Mouse (Mus musculus) cerebellum, adult 2 months (tissue): ENCODE measurements around the gene Elp5. TPM values are rescaled to one million over a fixed set of nuclear protein-coding genes. Genes with fewer than 3 reads are reported as not detected.

ENCODE experiments used
- DNase-seq, 2 experiments: peaks; one replicate each; pipeline ENCODE4 v3.0.0; 2021
- H3K27ac ChIP-seq: fragments of 200-500 bp; 2 replicates; pipeline ENCODE4 v1.5.1; 2012; ENCODE audit warnings: low read length, control low read depth, inconsistent platforms; ENCODE audit not compliant: insufficient read depth
- H3K27me3 ChIP-seq: fragments of 200-500 bp; 2 replicates; pipeline ENCODE4 v1.6.1; 2012; ENCODE audit warnings: inconsistent platforms, mild to moderate bottlenecking, low read length, moderate library complexity; ENCODE audit not compliant: control insufficient read depth, insufficient read depth
- H3K4me1 ChIP-seq: fragments of 200-500 bp; 2 replicates; pipeline ENCODE4 v1.6.1; 2011; ENCODE audit warnings: low read length; ENCODE audit not compliant: control insufficient read depth, insufficient read depth
- H3K4me3 ChIP-seq: fragments of 200-500 bp; replicated peaks from 2 replicates; pipeline ENCODE3; 2011; ENCODE audit warnings: mild to moderate bottlenecking, low read depth, low read length, control low read depth; ENCODE audit not compliant: insufficient read depth
- CTCF ChIP-seq: fragments of 200-500 bp; IDR thresholded peaks from 2 replicates; pipeline ENCODE4 v1.5.1; 2011; ENCODE audit warnings: low read depth, mild to moderate bottlenecking, control low read depth, low read length, moderate library complexity, borderline replicate concordance; ENCODE audit not compliant: insufficient read depth
- POLR2A ChIP-seq: fragments of 200-500 bp; IDR thresholded peaks from 2 replicates; pipeline ENCODE4 v1.6.1; 2011; ENCODE audit warnings: low read length, control low read depth, borderline replicate concordance; ENCODE audit not compliant: insufficient read depth
- WGBS: fragments of 180-500 bp; shearing (Covaris S2); methylation state at CpG from one replicate; pipeline ENCODE4 v1.1.7; 2018; 5-methylcytosine and 5-hydroxymethylcytosine counted together
- polyA plus RNA-seq: library from polyadenylated mRNA; depleted of rRNA; stranded (reverse); fragments of >200 nt; gene quantifications from 2 replicates; pipeline ENCODE4 v1.2.3, GENCODE M21; 2012; rRNA removed

Elp5 gene
- polyA plus RNA-seq, 1 experiment, result 109 TPM

- H3K4me1 ChIP-seq, result no peaks in the 10 kb centered on the region
- no peak for TF ChIP-seq CTCF
- no peaks in the 10 kb centered on the region for H3K27me3 ChIP-seq
- WGBS, result 1% methylated on average over 65 of the region's 65 CpGs
- DNase-seq, result peak; percentile 47 to 48
- peak overlapping the region; percentile 93 for H3K27ac ChIP-seq
- H3K4me3 ChIP-seq, result peak overlapping the region; percentile 80
Observed at GRCm38 (mm10) chr11:69920266-69921031, 61.9 kb downstream of the Elp5 start.

GRCm38 (mm10) chr11:69919661-69920265, 62.6 kb downstream of the Elp5 start:
- Histone ChIP-seq H3K27ac (no peak overlapping the region), H3K4me3 (peak overlapping the region; percentile 80), H3K27me3 (no peaks in the 10 kb centered on the region), H3K4me1 (0 out of 2 replicates have a peak, but pooled peaks cover 2% of the 10 kb centered on the region)
- WGBS, result under 1% methylated on average over 17 of the region's 17 CpGs
- DNase-seq, result peak; percentile 42 to 59
- no peak for TF ChIP-seq POLR2A
- TF ChIP-seq CTCF, result no peak

- H3K4me3 ChIP-seq, result no peak overlapping the region
- no peaks in the 10 kb centered on the region for H3K27me3 ChIP-seq
- DNase-seq, result peak in 1 of 2 experiments; percentile 15
- 61% methylated on average over 9 of the region's 9 CpGs for WGBS
- TF ChIP-seq POLR2A, result no peak
- no peak for TF ChIP-seq CTCF
- H3K4me1 ChIP-seq, result 0 out of 2 replicates have a peak, but pooled peaks cover 2% of the 10 kb centered on the region
- no peak overlapping the region for H3K27ac ChIP-seq
Observed at GRCm38 (mm10) chr11:69919053-69919452, 63.3 kb downstream of the Elp5 start.

Other genes with a start within 250 kb of the Elp5 start
- 35.3 and 42.3 TPM in 2 replicates for gene Polr2a, start 223.9 kb downstream of the Elp5 start, polyA plus RNA-seq
- gene Slc35g3, start 220.5 kb downstream of the Elp5 start, polyA plus RNA-seq, result not detected in 2 replicates
- 69.8 and 71.1 TPM in 2 replicates for gene Zbtb4, start 216.6 kb downstream of the Elp5 start, polyA plus RNA-seq
- gene Chrnb1, start 186.6 kb downstream of the Elp5 start, polyA plus RNA-seq, result 1.6 and 2.9 TPM in 2 replicates
- gene Fgf11, start 180.7 kb downstream of the Elp5 start, polyA plus RNA-seq, result 47.0 and 49.4 TPM in 2 replicates
- 0.28 and 0.36 TPM in 2 replicates for gene Tmem102, start 176.9 kb downstream of the Elp5 start, polyA plus RNA-seq
- gene Gm39566, start 167.2 kb downstream of the Elp5 start, polyA plus RNA-seq, result not detected in 2 replicates
- gene Spem2, start 164.1 kb downstream of the Elp5 start, polyA plus RNA-seq, result not detected in 2 replicates
- 1.4 TPM in 2 replicates for gene Spem1, start 160.3 kb downstream of the Elp5 start, polyA plus RNA-seq
- 116 and 122 TPM in 2 replicates for gene Nlgn2, start 144.7 kb downstream of the Elp5 start, polyA plus RNA-seq
- gene Tmem256, start 144.0 kb downstream of the Elp5 start, polyA plus RNA-seq, result 200 and 210 TPM in 2 replicates
- gene Plscr3, start 136.1 kb downstream of the Elp5 start, polyA plus RNA-seq, result 34.2 and 36.9 TPM in 2 replicates
- gene Tnk1, start 123.8 kb downstream of the Elp5 start, polyA plus RNA-seq, result 0.21 and 0.39 TPM in 2 replicates
- not detected in 2 replicates for gene Tmem95, start 104.5 kb downstream of the Elp5 start, polyA plus RNA-seq
- 1.9 and 2.2 TPM in 2 replicates for gene Kctd11, start 101.1 kb downstream of the Elp5 start, polyA plus RNA-seq
- gene Acap1, start 87.0 kb downstream of the Elp5 start, polyA plus RNA-seq, result 0.18 and 0.24 TPM in 2 replicates
- 0.36 and 0.43 TPM in 2 replicates for gene 2810408A11Rik, start 81.5 kb downstream of the Elp5 start, polyA plus RNA-seq
- gene Neurl4, start 81.4 kb downstream of the Elp5 start, polyA plus RNA-seq, result 119 and 128 TPM in 2 replicates
- 78.9 and 87.5 TPM in 2 replicates for gene Gps2, start 68.6 kb downstream of the Elp5 start, polyA plus RNA-seq
- 514 and 533 TPM in 2 replicates for gene Eif5a, start 60.6 kb downstream of the Elp5 start, polyA plus RNA-seq
- gene Ybx2, start 46.7 kb downstream of the Elp5 start, polyA plus RNA-seq, result 16.5 and 16.8 TPM in 2 replicates
- 5.9 and 7.2 TPM in 2 replicates for gene Slc2a4, start 34.3 kb downstream of the Elp5 start, polyA plus RNA-seq
- gene Cldn7, start 17.7 kb downstream of the Elp5 start, polyA plus RNA-seq, result 0.33 TPM in 1 of 2 replicates, not detected in the other
- gene Ctdnep1, start 1.4 kb downstream of the Elp5 start, polyA plus RNA-seq, result 93.9 and 108 TPM in 2 replicates
- 344 and 366 TPM in 2 replicates for gene Gabarap, start 8.6 kb upstream of the Elp5 start, polyA plus RNA-seq
- gene Phf23, start 13.3 kb upstream of the Elp5 start, polyA plus RNA-seq, result 41.8 and 44.4 TPM in 2 replicates
- 27.2 and 28.9 TPM in 2 replicates for gene Dvl2, start 18.1 kb upstream of the Elp5 start, polyA plus RNA-seq
- gene Acadvl, start 32.9 kb upstream of the Elp5 start, polyA plus RNA-seq, result 104 and 112 TPM in 2 replicates
- 352 and 374 TPM in 2 replicates for gene Dlg4, start 34.4 kb upstream of the Elp5 start, polyA plus RNA-seq
- 13.8 and 17.1 TPM in 2 replicates for gene Asgr1, start 71.6 kb upstream of the Elp5 start, polyA plus RNA-seq
- 0.11 and 0.17 TPM in 2 replicates for gene Asgr2, start 110.1 kb upstream of the Elp5 start, polyA plus RNA-seq
- gene Mgl2, start 147.8 kb upstream of the Elp5 start, polyA plus RNA-seq, result 2.4 and 2.5 TPM in 2 replicates
- 1.2 and 1.4 TPM in 2 replicates for gene Clec10a, start 173.7 kb upstream of the Elp5 start, polyA plus RNA-seq
- gene Slc16a11, start 230.2 kb upstream of the Elp5 start, polyA plus RNA-seq, result 209 and 244 TPM in 2 replicates
- gene Slc16a13, start 238.5 kb upstream of the Elp5 start, polyA plus RNA-seq, result 8.8 and 11.3 TPM in 2 replicates
- gene Bcl6b, start 247.3 kb upstream of the Elp5 start, polyA plus RNA-seq, result 1.1 and 1.4 TPM in 2 replicates